Mouse (Mus musculus) adrenal gland, postnatal 0 days (tissue): ENCODE data around the gene Dusp27. TPM values are rescaled to one million over a fixed set of nuclear protein-coding genes. Genes with fewer than 3 reads are reported as not detected.

Source experiments
- polyA plus RNA-seq: library from polyadenylated mRNA; unstranded; fragments of >200 nt; fragmentation: Nextera tagmentation; extraction: Ambion mirVana; gene quantifications from 2 replicates; pipeline ENCODE4 v1.2.1, GENCODE M21; 2015

The Dusp27 gene
- 0.19 and 0.48 TPM in 2 replicates for polyA plus RNA-seq

GRCm38 (mm10) chr1:166127719-166128118, at the start of gene Dusp27:
Gene Dusp27 (minus strand): TSS chr1:166127922.

GRCm38 (mm10) chr1:166130224-166130860, 2.6 kb upstream of the Dusp27 start, which contains the start of gene Gpa33:
Gene Gpa33 (plus strand): TSS chr1:166130238.

Other genes with a start within 250 kb of the Dusp27 start
- 8.1 and 11.2 TPM in 2 replicates for gene Pou2f1, start 125.2 kb downstream of the Dusp27 start, polyA plus RNA-seq
- gene Gpa33, start 2.3 kb upstream of the Dusp27 start, polyA plus RNA-seq: 0.54 and 0.58 TPM in 2 replicates
- not detected in 2 replicates for gene Mael, start 110.8 kb upstream of the Dusp27 start, polyA plus RNA-seq
- 1.4 and 2.3 TPM in 2 replicates for gene Ildr2, start 126.2 kb upstream of the Dusp27 start, polyA plus RNA-seq